Mouse (Mus musculus): ENCODE data around the gene Daam1. TPM values are rescaled to one million over a fixed set of nuclear protein-coding genes. Genes with fewer than 3 reads are reported as not detected.

Gene Daam1
- total RNA-seq (2023) = 2.9 to 3.8 TPM (median 3.1 TPM) in 4 replicates

GRCm38 (mm10) chr12:71830607-71831257 lies at the start of gene Daam1:
Gene Daam1 (plus strand): TSS chr12:71831078.

Other genes starting within 250 kb of the Daam1 start
- 0.17 to 0.36 TPM (median 0.29 TPM) in 4 replicates for gene Gpr135, start 240.0 kb downstream of the Daam1 start, total RNA-seq (2023)

Data from B cell, adult 62 days (primary cell).